Mouse (Mus musculus) midbrain, embryonic 12.5 days (tissue): Measurements from ENCODE around the gene Olfr342. TPM values are rescaled to one million over a fixed set of nuclear protein-coding genes. Genes with fewer than 3 reads are reported as not detected.

Experiments
- ATAC-seq: fragments of 200-750 bp; cut with Nextera tagmentation; 2 replicates; pipeline ENCODE4 v1.8.0; 2017; ENCODE audit warnings: low read depth, moderate TSS enrichment, moderate library complexity; ENCODE audit not compliant: low FRiP score
- H3K27ac ChIP-seq: fragments of 300-500 bp; sonication (generic); replicated peaks from 2 replicates; pipeline ENCODE4 v1.5.1; 2016; ENCODE audit warnings: mild to moderate bottlenecking
- H3K27me3 ChIP-seq: fragments of 300-500 bp; sonication (generic); 2 replicates; pipeline ENCODE4 v1.6.1; 2016; ENCODE audit warnings: mild to moderate bottlenecking
- H3K36me3 ChIP-seq: fragments of 300-500 bp; sonication (generic); 2 replicates; pipeline ENCODE4 v1.6.1; 2016
- H3K4me1 ChIP-seq: fragments of 300-500 bp; sonication (generic); 2 replicates; pipeline ENCODE4 v1.6.1; 2016
- H3K4me2 ChIP-seq: fragments of 300-500 bp; sonication (generic); replicated peaks from 2 replicates; pipeline ENCODE4 v1.6.1; 2016; ENCODE audit warnings: mild to moderate bottlenecking, moderate library complexity
- H3K4me3 ChIP-seq: fragments of 300-500 bp; sonication (generic); 2 replicates; pipeline ENCODE4 v1.5.1; 2016; ENCODE audit warnings: mild to moderate bottlenecking
- H3K9ac ChIP-seq: fragments of 300-500 bp; sonication (generic); replicated peaks from 2 replicates; pipeline ENCODE4 v1.6.1; 2016; ENCODE audit warnings: mild to moderate bottlenecking, moderate library complexity
- H3K9me3 ChIP-seq: fragments of 300-500 bp; sonication (generic); 2 replicates; pipeline ENCODE4 v1.6.1; 2016; ENCODE audit warnings: mild to moderate bottlenecking
- WGBS: fragments of 180-500 bp; shearing (Covaris S2); methylation state at CpG from one replicate; pipeline ENCODE4 v1.1.7; 2016; 5-methylcytosine and 5-hydroxymethylcytosine counted together
- polyA plus RNA-seq: library from polyadenylated mRNA; unstranded; fragments of >200 nt; fragmentation: Nextera tagmentation; extraction: Ambion mirVana; gene quantifications from 2 replicates; pipeline ENCODE4 v1.2.1, GENCODE M21; 2016

The Olfr342 gene
- not detected in 2 replicates for polyA plus RNA-seq

GRCm38 (mm10) chr2:36524698-36525097 is at the start of gene Olfr342:
Gene Olfr342 (plus strand): TSS chr2:36524998.
- H3K9me3 ChIP-seq, result peaks cover 7% of the 10 kb centered on the region
- H3K36me3 ChIP-seq, result no peaks in the 10 kb centered on the region
- H3K27me3 ChIP-seq, result no peaks in the 10 kb centered on the region
- no peak within 1 kb of the TSS for H3K4me3 ChIP-seq
- WGBS, result 67% methylated on average over 3 of the region's 3 CpGs
- no peaks in the 10 kb centered on the region for H3K4me1 ChIP-seq
- no peak for ATAC-seq
- H3K27ac ChIP-seq, result no peak within 1 kb of the TSS
- H3K9ac ChIP-seq, result no peak within 1 kb of the TSS
- H3K4me2 ChIP-seq, result no peak within 1 kb of the TSS

GRCm38 (mm10) chr2:36482368-36482767 is 42.4 kb upstream of the Olfr342 start, which contains the start of gene Olfr341:
Gene Olfr341 (minus strand): TSS chr2:36482468.
- no peak within 1 kb of the TSS for H3K4me2 ChIP-seq
- H3K36me3 ChIP-seq, result no peaks in the 10 kb centered on the region
- H3K4me1 ChIP-seq, result no peaks in the 10 kb centered on the region
- no peak within 1 kb of the TSS for H3K4me3 ChIP-seq
- no peak for ATAC-seq
- no peaks in the 10 kb centered on the region for H3K27me3 ChIP-seq
- H3K27ac ChIP-seq, result no peak within 1 kb of the TSS
- H3K9ac ChIP-seq, result no peak within 1 kb of the TSS
- peaks cover 24% of the 10 kb centered on the region for H3K9me3 ChIP-seq

GRCm38 (mm10) chr2:36565156-36565555 is 40.4 kb downstream of the Olfr342 start:
- H3K4me3 ChIP-seq, result no peak overlapping the region
- H3K9me3 ChIP-seq, result peaks cover 24% of the 10 kb centered on the region
- ATAC-seq, result no peak
- H3K9ac ChIP-seq, result no peak overlapping the region
- no peaks in the 10 kb centered on the region for H3K36me3 ChIP-seq
- H3K4me2 ChIP-seq, result no peak overlapping the region
- no peaks in the 10 kb centered on the region for H3K27me3 ChIP-seq
- no peaks in the 10 kb centered on the region for H3K4me1 ChIP-seq
- no peak overlapping the region for H3K27ac ChIP-seq

GRCm38 (mm10) chr2:36566362-36566761 is 41.6 kb downstream of the Olfr342 start, which contains the start of gene Olfr344:
Gene Olfr344 (plus strand): TSS chr2:36566662.
- Histone ChIP-seq H3K27ac (no peak within 1 kb of the TSS), H3K36me3 (no peaks in the 10 kb centered on the region), H3K9ac (no peak within 1 kb of the TSS), H3K4me2 (no peak within 1 kb of the TSS), H3K4me1 (no peaks in the 10 kb centered on the region), H3K4me3 (no peak within 1 kb of the TSS), H3K27me3 (no peaks in the 10 kb centered on the region), H3K9me3 (peaks cover 24% of the 10 kb centered on the region)
- WGBS, result 80% methylated on average over 1 of the region's 1 CpGs
- no peak for ATAC-seq

GRCm38 (mm10) chr2:36567022-36567421 is 42.2 kb downstream of the Olfr342 start:
- Histone ChIP-seq H3K9ac (no peak overlapping the region), H3K4me3 (no peak overlapping the region), H3K9me3 (peaks cover 19% of the 10 kb centered on the region), H3K4me1 (no peaks in the 10 kb centered on the region), H3K27me3 (no peaks in the 10 kb centered on the region), H3K4me2 (no peak overlapping the region), H3K36me3 (no peaks in the 10 kb centered on the region), H3K27ac (no peak overlapping the region)
- no peak for ATAC-seq

- H3K4me2 ChIP-seq, result no peak overlapping the region
- H3K36me3 ChIP-seq, result no peaks in the 10 kb centered on the region
- H3K27me3 ChIP-seq, result no peaks in the 10 kb centered on the region
- H3K4me3 ChIP-seq, result no peak overlapping the region
- no peak for ATAC-seq
- H3K27ac ChIP-seq, result no peak overlapping the region
- H3K4me1 ChIP-seq, result no peaks in the 10 kb centered on the region
- WGBS, result 88% methylated on average over 3 of the region's 3 CpGs
- H3K9me3 ChIP-seq, result peaks cover 19% of the 10 kb centered on the region
- no peak overlapping the region for H3K9ac ChIP-seq
Measured at GRCm38 (mm10) chr2:36567845-36568244, 43.0 kb downstream of the Olfr342 start.

Other genes starting within 250 kb of the Olfr342 start
- not detected in 2 replicates for gene Olfr338, start 151.5 kb upstream of the Olfr342 start, polyA plus RNA-seq
- not detected in 2 replicates for gene Olfr339, start 106.1 kb upstream of the Olfr342 start, polyA plus RNA-seq
- gene Olfr340, start 72.4 kb upstream of the Olfr342 start, polyA plus RNA-seq, result not detected in 2 replicates
- not detected in 2 replicates for gene Olfr341, start 42.5 kb upstream of the Olfr342 start, polyA plus RNA-seq
- not detected in 2 replicates for gene Olfr344, start 41.7 kb downstream of the Olfr342 start, polyA plus RNA-seq
- gene Olfr345, start 115.0 kb downstream of the Olfr342 start, polyA plus RNA-seq, result not detected in 2 replicates
- gene Olfr346, start 160.8 kb downstream of the Olfr342 start, polyA plus RNA-seq, result not detected in 2 replicates
- not detected in 2 replicates for gene Olfr347, start 206.9 kb downstream of the Olfr342 start, polyA plus RNA-seq